Comparison of ENCODE assay signal across 8 mouse cellular contexts in the genomic region with DNA sequence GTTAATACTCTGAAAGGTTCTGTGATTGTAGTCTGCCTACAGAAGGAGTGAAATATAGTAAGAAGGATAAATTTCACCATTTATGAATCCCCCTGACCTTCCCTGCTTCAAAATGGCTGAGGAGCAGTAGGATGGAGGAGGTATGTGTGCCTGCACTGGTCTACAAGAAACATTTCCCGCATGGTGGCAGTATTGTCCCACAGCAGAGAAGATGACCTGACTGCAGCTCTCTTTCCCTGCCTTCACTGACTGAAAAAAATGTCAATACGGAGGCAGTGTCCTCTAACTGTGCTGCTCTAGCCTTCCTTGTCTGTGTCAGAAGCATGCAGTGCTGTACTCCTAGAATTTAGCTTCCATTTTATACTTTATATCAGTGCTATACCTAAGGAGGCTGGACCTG.
A peak's percentile ranks its signal among the peaks of the same experiment; 100 is the strongest.
DNase-seq lines count a peak whose midpoint lies in the region; ATAC-seq lines count a peak whose summit lies in the region.
"Not testable (repeated sequence)": the region's sequence is repeated elsewhere in the genome, so short reads cannot be mapped to it uniquely, and the experiment has no call there.

No protein-coding gene starts in this region.

- 0 out of 2 replicates have a peak, but pooled peaks have one; percentile 47 for ATAC-seq in heart, embryonic 14.5 days (ENCODE audit: insufficient number of reproducible peaks, insufficient read depth, low FRiP score, low read depth)
- peak; percentile 64 for ATAC-seq in intestine, embryonic 15.5 days
- ATAC-seq in liver, embryonic 12.5 days, result peak; percentile 70

- not testable (repeated sequence) for H3K27ac ChIP-seq in heart, embryonic 14.5 days (replicated peaks in 1 of 2; ENCODE audit: control insufficient read depth in 1 of 2, insufficient read depth in 1 of 2, low read depth in 2 of 2, low read length in 2 of 2); intestine, embryonic 15.5 days; liver, embryonic 12.5 days

- not testable (repeated sequence) for H3K36me3 ChIP-seq in erythroblast, embryonic 14.5 days (ENCODE audit: control insufficient read depth); heart, embryonic 14.5 days (ENCODE audit: control insufficient read depth, insufficient read depth, low read length); intestine, embryonic 15.5 days; liver, embryonic 12.5 days

- DNase-seq in CD4-positive helper T cell, adult 2 months (ENCODE audit: low read depth, low spot score), result peak; percentile 35
- peak; percentile 62 for DNase-seq in adrenal gland, adult 8-10 months
- DNase-seq in mesoderm, embryonic 11.5 days (ENCODE audit: low read depth, low spot score), result peak; percentile 51
- peak; percentile 74 for DNase-seq in ovary, postnatal 36 days (ENCODE audit: low spot score)

- not testable (repeated sequence) for H3K4me1 ChIP-seq in erythroblast, embryonic 14.5 days (ENCODE audit: control insufficient read depth); heart, embryonic 14.5 days (ENCODE audit: control insufficient read depth in 2 of 2, insufficient read depth in 2 of 2, low read length in 2 of 2); intestine, embryonic 15.5 days (replicated peaks); liver, embryonic 12.5 days

- not testable (repeated sequence) for H3K9ac ChIP-seq in heart, embryonic 14.5 days (ENCODE audit: low read length); intestine, embryonic 15.5 days; liver, embryonic 12.5 days

- H3K4me3 ChIP-seq in erythroblast, embryonic 14.5 days (replicated peaks), result peak overlapping the region; percentile 36
- H3K4me3 ChIP-seq in heart, embryonic 14.5 days (ENCODE audit: control insufficient read depth in 1 of 2, insufficient read depth in 1 of 2, low read depth in 1 of 2, low read length in 2 of 2); intestine, embryonic 15.5 days (replicated peaks): not testable (repeated sequence)
- peak overlapping the region; percentile 15; the same call in 1 of the 2 replicates for H3K4me3 ChIP-seq in liver, embryonic 12.5 days

- peak overlapping the region; percentile 18; the same call in 1 of the 2 replicates for H3K4me2 ChIP-seq in heart, embryonic 14.5 days (ENCODE audit: low read length)
- H3K4me2 ChIP-seq in intestine, embryonic 15.5 days (replicated peaks), result peak overlapping the region; percentile 28; the same call in 1 of the 2 replicates
- H3K4me2 ChIP-seq in liver, embryonic 12.5 days, result peak overlapping the region; percentile 33

- H3K27me3 ChIP-seq in erythroblast, embryonic 14.5 days (ENCODE audit: control insufficient read depth); heart, embryonic 14.5 days (ENCODE audit: control insufficient read depth, insufficient read depth, low read length); intestine, embryonic 15.5 days (replicated peaks); liver, embryonic 12.5 days (replicated peaks): not testable (repeated sequence)

- 45% methylated on average over 2 of the region's 2 CpGs for WGBS in heart, embryonic 14.5 days
- WGBS in intestine, embryonic 15.5 days, result 47% methylated on average over 2 of the region's 2 CpGs
- WGBS in liver, embryonic 12.5 days (ENCODE audit: insufficient replicate concordance), result 48% methylated on average over 2 of the region's 2 CpGs

- H3K9me3 ChIP-seq in erythroblast, embryonic 14.5 days (ENCODE audit: control insufficient read depth, low read length); heart, embryonic 14.5 days (ENCODE audit: control insufficient read depth, low read length); intestine, embryonic 15.5 days; liver, embryonic 12.5 days (replicated peaks): not testable (repeated sequence)
